Mouse (Mus musculus) heart, embryonic 12.5 days (tissue): ENCODE measurements at regions not wholly inside any gene's neighbourhood (a gene's known extent, or its start where the extent isn't known, plus 50 kb on each side); places are given as distances from the start of the nearest gene placed in this dataset.

ENCODE experiments used
- ATAC-seq: fragments of 200-750 bp; cut with Nextera tagmentation; 2 replicates; pipeline ENCODE4 v1.8.0; 2017; ENCODE audit warnings: moderate TSS enrichment, moderate library complexity; ENCODE audit not compliant: insufficient number of reproducible peaks, low FRiP score
- H3K27ac ChIP-seq: fragments of 300-500 bp; sonication (generic); 2 replicates; pipeline ENCODE4 v1.5.1; 2016; ENCODE audit warnings: mild to moderate bottlenecking, moderate library complexity; ENCODE audit not compliant: poor library complexity, severe bottlenecking
- H3K27me3 ChIP-seq: fragments of 300-500 bp; sonication (generic); replicated peaks from 2 replicates; pipeline ENCODE4 v1.6.1; 2016; ENCODE audit warnings: mild to moderate bottlenecking, moderate library complexity
- H3K36me3 ChIP-seq: fragments of 300-500 bp; sonication (generic); 2 replicates; pipeline ENCODE4 v1.6.1; 2016; ENCODE audit warnings: mild to moderate bottlenecking, moderate library complexity
- H3K4me1 ChIP-seq: fragments of 300-500 bp; sonication (generic); replicated peaks from 2 replicates; pipeline ENCODE4 v1.6.1; 2016; ENCODE audit warnings: mild to moderate bottlenecking
- H3K4me2 ChIP-seq: fragments of 300-500 bp; sonication (generic); 2 replicates; pipeline ENCODE4 v1.6.1; 2016; ENCODE audit warnings: mild to moderate bottlenecking, moderate library complexity
- H3K4me3 ChIP-seq: fragments of 300-500 bp; sonication (generic); 2 replicates; pipeline ENCODE4 v1.5.1; 2016; ENCODE audit warnings: mild to moderate bottlenecking
- H3K9ac ChIP-seq: fragments of 300-500 bp; sonication (generic); 2 replicates; pipeline ENCODE4 v1.6.1; 2016; ENCODE audit warnings: mild to moderate bottlenecking, moderate library complexity
- H3K9me3 ChIP-seq: fragments of 300-500 bp; sonication (generic); replicated peaks from 2 replicates; pipeline ENCODE4 v1.6.1; 2016; ENCODE audit warnings: mild to moderate bottlenecking, moderate library complexity
- WGBS: fragments of 180-500 bp; shearing (Covaris S2); methylation state at CpG from one replicate; pipeline ENCODE4 v1.1.7; 2016; 5-methylcytosine and 5-hydroxymethylcytosine counted together

- Histone ChIP-seq H3K36me3 (no peaks in the 10 kb centered on the region), H3K4me3 (no peak overlapping the region), H3K27me3 (no peaks in the 10 kb centered on the region), H3K9ac (no peak overlapping the region), H3K27ac (no peak overlapping the region), H3K4me1 (peaks cover 3% of the 10 kb centered on the region), H3K4me2 (no peak overlapping the region), H3K9me3 (no peaks in the 10 kb centered on the region)
- ATAC-seq = no peak
- 60% methylated on average over 5 of the region's 5 CpGs for WGBS
These were observed 266.8 kb downstream of the Tns1 start for GRCm38 (mm10) chr1:73857497-73857896.

GRCm38 (mm10) chr1:73856811-73857210, 267.4 kb downstream of the Tns1 start:
- no peaks in the 10 kb centered on the region for H3K27me3 ChIP-seq
- no peaks in the 10 kb centered on the region for H3K9me3 ChIP-seq
- H3K4me2 ChIP-seq = no peak overlapping the region
- no peak overlapping the region for H3K27ac ChIP-seq
- ATAC-seq = no peak
- H3K4me3 ChIP-seq = no peak overlapping the region
- 88% methylated on average over 7 of the region's 7 CpGs for WGBS
- no peak overlapping the region for H3K9ac ChIP-seq
- H3K36me3 ChIP-seq = no peaks in the 10 kb centered on the region
- H3K4me1 ChIP-seq = no peaks in the 10 kb centered on the region

GRCm38 (mm10) chr1:73855306-73855705, 268.9 kb downstream of the Tns1 start:
- Histone ChIP-seq H3K4me2 (no peak overlapping the region), H3K9me3 (no peaks in the 10 kb centered on the region), H3K27ac (no peak overlapping the region), H3K27me3 (no peaks in the 10 kb centered on the region), H3K36me3 (no peaks in the 10 kb centered on the region), H3K9ac (no peak overlapping the region), H3K4me1 (no peaks in the 10 kb centered on the region), H3K4me3 (no peak overlapping the region)
- 79% methylated on average over 4 of the region's 4 CpGs for WGBS
- no peak for ATAC-seq

- WGBS = 89% methylated on average over 11 of the region's 11 CpGs
- no peaks in the 10 kb centered on the region for H3K4me1 ChIP-seq
- H3K4me2 ChIP-seq = no peak overlapping the region
- no peaks in the 10 kb centered on the region for H3K36me3 ChIP-seq
- no peaks in the 10 kb centered on the region for H3K9me3 ChIP-seq
- H3K4me3 ChIP-seq = no peak overlapping the region
- no peak for ATAC-seq
- no peak overlapping the region for H3K9ac ChIP-seq
- no peaks in the 10 kb centered on the region for H3K27me3 ChIP-seq
- H3K27ac ChIP-seq = no peak overlapping the region
These were observed 270.4 kb downstream of the Tns1 start for GRCm38 (mm10) chr1:73853851-73854250.

- H3K27ac ChIP-seq = no peak overlapping the region
- H3K4me2 ChIP-seq = no peak overlapping the region
- no peak overlapping the region for H3K4me3 ChIP-seq
- no peaks in the 10 kb centered on the region for H3K36me3 ChIP-seq
- H3K27me3 ChIP-seq = 0 out of 2 replicates have a peak, but pooled peaks cover 4% of the 10 kb centered on the region
- H3K4me1 ChIP-seq = no peaks in the 10 kb centered on the region
- no peak overlapping the region for H3K9ac ChIP-seq
- no peaks in the 10 kb centered on the region for H3K9me3 ChIP-seq
- 84% methylated on average over 11 of the region's 11 CpGs for WGBS
- ATAC-seq = no peak
These were observed 273.9 kb downstream of the Tns1 start for GRCm38 (mm10) chr1:73850173-73851014.

- Histone ChIP-seq H3K4me3 (no peak overlapping the region), H3K4me1 (no peaks in the 10 kb centered on the region), H3K27ac (no peak overlapping the region), H3K9ac (no peak overlapping the region), H3K9me3 (no peaks in the 10 kb centered on the region), H3K4me2 (no peak overlapping the region), H3K27me3 (0 out of 2 replicates have a peak, but pooled peaks cover 4% of the 10 kb centered on the region), H3K36me3 (no peaks in the 10 kb centered on the region)
- no peak for ATAC-seq
- WGBS = 43% methylated on average over 3 of the region's 3 CpGs
These were observed 275.9 kb downstream of the Tns1 start for GRCm38 (mm10) chr1:73848370-73848769.

- no peaks in the 10 kb centered on the region for H3K36me3 ChIP-seq
- no peak overlapping the region for H3K9ac ChIP-seq
- no peak overlapping the region for H3K27ac ChIP-seq
- H3K4me1 ChIP-seq = no peaks in the 10 kb centered on the region
- no peaks in the 10 kb centered on the region for H3K9me3 ChIP-seq
- no peak overlapping the region for H3K4me2 ChIP-seq
- 56% methylated on average over 3 of the region's 3 CpGs for WGBS
- no peak for ATAC-seq
- H3K27me3 ChIP-seq = 0 out of 2 replicates have a peak, but pooled peaks cover 4% of the 10 kb centered on the region
- no peak overlapping the region for H3K4me3 ChIP-seq
These were observed 277.1 kb downstream of the Tns1 start for GRCm38 (mm10) chr1:73847126-73847525.

GRCm38 (mm10) chr1:73845115-73845514, 279.1 kb downstream of the Tns1 start:
- H3K27me3 ChIP-seq = 0 out of 2 replicates have a peak, but pooled peaks cover 4% of the 10 kb centered on the region
- no peak overlapping the region for H3K4me3 ChIP-seq
- no peaks in the 10 kb centered on the region for H3K9me3 ChIP-seq
- H3K4me2 ChIP-seq = no peak overlapping the region
- H3K4me1 ChIP-seq = no peaks in the 10 kb centered on the region
- no peak for ATAC-seq
- no peak overlapping the region for H3K9ac ChIP-seq
- 72% methylated on average over 5 of the region's 5 CpGs for WGBS
- no peak overlapping the region for H3K27ac ChIP-seq
- no peaks in the 10 kb centered on the region for H3K36me3 ChIP-seq

- H3K9me3 ChIP-seq = no peaks in the 10 kb centered on the region
- no peaks in the 10 kb centered on the region for H3K4me1 ChIP-seq
- WGBS = 65% methylated on average over 3 of the region's 3 CpGs
- H3K36me3 ChIP-seq = no peaks in the 10 kb centered on the region
- H3K4me3 ChIP-seq = no peak overlapping the region
- H3K4me2 ChIP-seq = no peak overlapping the region
- H3K27ac ChIP-seq = no peak overlapping the region
- no peak for ATAC-seq
- H3K27me3 ChIP-seq = 0 out of 2 replicates have a peak, but pooled peaks cover 7% of the 10 kb centered on the region
- no peak overlapping the region for H3K9ac ChIP-seq
These were observed 279.7 kb downstream of the Tns1 start for GRCm38 (mm10) chr1:73844574-73844973.

- no peak for ATAC-seq
- H3K4me3 ChIP-seq = no peak overlapping the region
- H3K36me3 ChIP-seq = no peaks in the 10 kb centered on the region
- H3K9me3 ChIP-seq = no peaks in the 10 kb centered on the region
- 62% methylated on average over 2 of the region's 2 CpGs for WGBS
- H3K27me3 ChIP-seq = 0 out of 2 replicates have a peak, but pooled peaks cover 7% of the 10 kb centered on the region
- H3K4me2 ChIP-seq = no peak overlapping the region
- H3K27ac ChIP-seq = no peak overlapping the region
- no peak overlapping the region for H3K9ac ChIP-seq
- H3K4me1 ChIP-seq = no peaks in the 10 kb centered on the region
These were observed 284.9 kb downstream of the Tns1 start for GRCm38 (mm10) chr1:73839351-73839750.

GRCm38 (mm10) chr1:73836680-73837079, 287.6 kb downstream of the Tns1 start:
- no peak for ATAC-seq
- Histone ChIP-seq H3K9ac (no peak overlapping the region), H3K4me3 (no peak overlapping the region), H3K9me3 (no peaks in the 10 kb centered on the region), H3K27me3 (0 out of 2 replicates have a peak, but pooled peaks cover 7% of the 10 kb centered on the region), H3K36me3 (no peaks in the 10 kb centered on the region), H3K4me2 (no peak overlapping the region), H3K27ac (no peak overlapping the region), H3K4me1 (no peaks in the 10 kb centered on the region)

GRCm38 (mm10) chr1:73834566-73834965, 289.7 kb downstream of the Tns1 start:
- no peaks in the 10 kb centered on the region for H3K36me3 ChIP-seq
- ATAC-seq = no peak
- H3K9ac ChIP-seq = no peak overlapping the region
- no peaks in the 10 kb centered on the region for H3K4me1 ChIP-seq
- 0 out of 2 replicates have a peak, but pooled peaks cover 3% of the 10 kb centered on the region for H3K27me3 ChIP-seq
- no peaks in the 10 kb centered on the region for H3K9me3 ChIP-seq
- H3K4me3 ChIP-seq = no peak overlapping the region
- no peak overlapping the region for H3K4me2 ChIP-seq
- no peak overlapping the region for H3K27ac ChIP-seq
- 80% methylated on average over 1 of the region's 1 CpGs for WGBS
